Mouse (Mus musculus): ENCODE results near the gene Polr2e. TPM values are rescaled to one million over a fixed set of nuclear protein-coding genes. Genes with fewer than 3 reads are reported as not detected.
A peak's percentile ranks its signal among the peaks of the same experiment; 100 is the strongest.

Polr2e gene
- 247 and 265 TPM in 2 replicates for polyA plus RNA-seq (2015; fragmentation: Nextera tagmentation; extraction: Ambion mirVana)

DNA sequence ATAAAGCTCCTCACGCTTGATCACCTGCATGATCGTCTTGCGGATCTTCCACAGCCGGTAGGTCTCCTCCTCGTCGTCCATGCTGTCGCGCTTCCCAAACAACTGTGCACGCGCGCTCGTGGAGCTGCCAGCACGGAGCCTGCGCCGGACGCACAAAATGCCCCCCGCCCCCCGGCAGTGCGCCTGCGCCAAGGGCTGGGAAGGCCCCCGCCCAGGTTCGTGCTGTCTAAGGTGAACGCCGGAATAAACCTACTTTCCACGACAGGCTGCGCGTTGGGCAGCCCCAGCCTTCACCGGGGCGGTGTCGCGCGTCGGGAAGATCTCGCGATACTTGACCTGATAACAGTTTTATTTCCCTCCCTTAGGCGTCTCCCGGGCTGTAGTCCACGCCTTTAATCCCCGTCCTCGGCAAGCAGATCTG, at the start of gene Polr2e:
TSS of gene Polr2e (minus strand) at position 237 of the 421 bp plus-strand sequence.
- H3K27me3 ChIP-seq = no peaks in the 10 kb centered on the region
- WGBS = under 1% methylated on average over 40 of the region's 40 CpGs
- H3K4me1 ChIP-seq = peaks cover 15% of the 10 kb centered on the region
- peak within 1 kb of the TSS; percentile 88 for H3K4me3 ChIP-seq
- ATAC-seq (ENCODE audit: insufficient number of reproducible peaks, insufficient read depth, low FRiP score, low TSS enrichment, low read depth) = peak; percentile 96
- H3K9ac ChIP-seq = peak within 1 kb of the TSS; percentile 91
- peaks cover 39% of the 10 kb centered on the region for H3K36me3 ChIP-seq
- no peaks in the 10 kb centered on the region for H3K9me3 ChIP-seq
- peak within 1 kb of the TSS; percentile 82 for H3K4me2 ChIP-seq
- H3K27ac ChIP-seq = peak within 1 kb of the TSS; percentile 39

- Histone ChIP-seq H3K27ac (no peak overlapping the region), H3K9ac (0 out of 2 replicates have a peak overlapping the region, but pooled peaks have one; percentile 27), H3K4me1 (0 out of 2 replicates have a peak, but pooled peaks cover 2% of the 10 kb centered on the region), H3K4me2 (no peak overlapping the region), H3K36me3 (peaks cover 16% of the 10 kb centered on the region), H3K9me3 (no peaks in the 10 kb centered on the region), H3K27me3 (no peaks in the 10 kb centered on the region), H3K4me3 (no peak overlapping the region)
- no peak for ATAC-seq (ENCODE audit: insufficient number of reproducible peaks, insufficient read depth, low FRiP score, low TSS enrichment, low read depth)
- 55% methylated on average over 4 of the region's 4 CpGs for WGBS
Measured at GRCm38 (mm10) chr10:80089146-80089545, 49.6 kb upstream of the Polr2e start.

GRCm38 (mm10) chr10:80087483-80087882, 47.9 kb upstream of the Polr2e start:
- WGBS = 91% methylated on average over 8 of the region's 8 CpGs
- peaks cover 32% of the 10 kb centered on the region for H3K36me3 ChIP-seq
- ATAC-seq (ENCODE audit: insufficient number of reproducible peaks, insufficient read depth, low FRiP score, low TSS enrichment, low read depth) = no peak
- H3K9me3 ChIP-seq = no peaks in the 10 kb centered on the region
- no peak overlapping the region for H3K4me3 ChIP-seq
- no peak overlapping the region for H3K4me2 ChIP-seq
- H3K27ac ChIP-seq = no peak overlapping the region
- no peak overlapping the region for H3K9ac ChIP-seq
- 0 out of 2 replicates have a peak, but pooled peaks cover 2% of the 10 kb centered on the region for H3K4me1 ChIP-seq
- no peaks in the 10 kb centered on the region for H3K27me3 ChIP-seq

- no peaks in the 10 kb centered on the region for H3K9me3 ChIP-seq
- no peak for ATAC-seq (ENCODE audit: insufficient number of reproducible peaks, insufficient read depth, low FRiP score, low TSS enrichment, low read depth)
- WGBS = 62% methylated on average over 3 of the region's 3 CpGs
- no peak overlapping the region for H3K27ac ChIP-seq
- H3K36me3 ChIP-seq = peaks cover 39% of the 10 kb centered on the region
- H3K27me3 ChIP-seq = no peaks in the 10 kb centered on the region
- H3K4me2 ChIP-seq = no peak overlapping the region
- 0 out of 2 replicates have a peak, but pooled peaks cover 2% of the 10 kb centered on the region for H3K4me1 ChIP-seq
- H3K4me3 ChIP-seq = no peak overlapping the region
- H3K9ac ChIP-seq = 0 out of 2 replicates have a peak overlapping the region, but pooled peaks have one; percentile 36
Measured at GRCm38 (mm10) chr10:80086847-80087246, 47.3 kb upstream of the Polr2e start.

- 0 out of 2 replicates have a peak, but pooled peaks cover 2% of the 10 kb centered on the region for H3K4me1 ChIP-seq
Measured at GRCm38 (mm10) chr10:80084817-80085487, 45.4 kb upstream of the Polr2e start.

DNA sequence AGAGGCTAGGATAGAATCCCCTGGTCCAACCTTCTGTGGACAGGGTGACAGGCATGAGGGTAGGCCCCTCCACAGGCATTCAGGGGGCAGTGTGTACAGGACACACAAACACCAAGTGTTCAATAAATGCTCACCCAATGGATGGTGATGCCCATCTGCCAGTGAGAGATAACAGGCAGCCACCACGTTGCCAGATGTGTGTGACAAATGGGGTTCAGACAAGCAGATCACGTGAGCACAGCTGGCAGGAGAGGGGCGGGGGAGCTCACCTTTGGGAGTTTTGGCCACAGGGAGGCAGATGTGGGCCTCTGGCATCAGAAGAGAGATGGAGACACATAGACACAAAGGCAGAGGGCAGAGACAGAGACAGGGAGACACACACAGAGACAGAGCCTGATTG, 41.5 kb upstream of the Polr2e start:
- no peak for ATAC-seq (ENCODE audit: insufficient number of reproducible peaks, insufficient read depth, low FRiP score, low TSS enrichment, low read depth)
- H3K9ac ChIP-seq = peak overlapping the region; percentile 7; the same call in 1 of the 2 replicates
- 73% methylated on average over 3 of the region's 3 CpGs for WGBS
- H3K4me1 ChIP-seq = peaks cover under 1% of the 10 kb centered on the region
- H3K27me3 ChIP-seq = no peaks in the 10 kb centered on the region
- no peak overlapping the region for H3K27ac ChIP-seq
- peaks cover 82% of the 10 kb centered on the region for H3K36me3 ChIP-seq
- no peak overlapping the region for H3K4me2 ChIP-seq
- no peak overlapping the region for H3K4me3 ChIP-seq
- no peaks in the 10 kb centered on the region for H3K9me3 ChIP-seq

More at GRCm38 (mm10) chr10:80084817-80085487, 45.4 kb upstream of the Polr2e start:
- H3K36me3 ChIP-seq = peaks cover 56% of the 10 kb centered on the region
- no peak overlapping the region for H3K27ac ChIP-seq
- no peak for ATAC-seq (ENCODE audit: insufficient number of reproducible peaks, insufficient read depth, low FRiP score, low TSS enrichment, low read depth)
- WGBS = 66% methylated on average over 9 of the region's 9 CpGs
- no peaks in the 10 kb centered on the region for H3K9me3 ChIP-seq
- H3K4me2 ChIP-seq = no peak overlapping the region
- no peaks in the 10 kb centered on the region for H3K27me3 ChIP-seq
- H3K4me3 ChIP-seq = no peak overlapping the region
- H3K9ac ChIP-seq = peak overlapping the region; percentile 37; the same call in 1 of the 2 replicates

DNA sequence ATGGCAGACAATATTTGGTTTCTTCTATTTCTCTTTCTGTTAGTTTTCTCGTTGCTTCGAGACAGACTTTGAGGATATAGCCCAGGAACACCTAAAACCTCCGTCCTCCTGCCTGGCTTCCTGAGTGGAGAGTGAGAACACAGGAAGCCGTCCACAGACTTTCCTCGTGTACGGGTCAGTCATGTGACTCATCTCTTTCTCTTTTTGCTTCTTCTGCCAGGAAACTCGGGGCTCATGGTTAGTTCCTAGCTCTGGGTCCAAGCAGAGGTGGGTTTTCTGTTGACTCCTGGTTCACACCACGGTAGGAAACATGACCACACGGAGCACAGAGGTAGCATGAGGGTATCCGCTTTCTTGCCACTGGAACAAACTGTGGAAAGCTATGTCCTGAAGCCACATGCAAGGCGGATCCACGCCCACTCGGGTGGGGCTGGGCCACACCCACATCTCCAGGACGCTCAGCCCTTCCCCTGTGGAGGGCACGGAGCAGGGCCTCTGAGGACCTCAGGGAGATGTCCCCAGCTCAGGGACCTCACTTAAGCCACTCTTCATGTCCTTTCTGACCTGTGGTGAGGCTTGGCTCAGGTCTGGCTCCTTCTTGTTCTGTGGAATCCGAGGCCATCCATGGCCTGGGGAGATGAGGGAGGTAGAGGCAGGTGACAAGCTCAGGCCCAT, 40.9 kb upstream of the Polr2e start:
- Histone ChIP-seq H3K27ac (no peak overlapping the region), H3K9ac (peak overlapping the region; percentile 7; the same call in 1 of the 2 replicates), H3K4me2 (no peak overlapping the region), H3K4me1 (peaks cover 6% of the 10 kb centered on the region), H3K36me3 (peaks cover 82% of the 10 kb centered on the region), H3K27me3 (no peaks in the 10 kb centered on the region), H3K4me3 (no peak overlapping the region), H3K9me3 (no peaks in the 10 kb centered on the region)
- ATAC-seq (ENCODE audit: insufficient number of reproducible peaks, insufficient read depth, low FRiP score, low TSS enrichment, low read depth) = no peak
- 77% methylated on average over 16 of the region's 16 CpGs for WGBS

- H3K27ac ChIP-seq = no peak overlapping the region
- ATAC-seq (ENCODE audit: insufficient number of reproducible peaks, insufficient read depth, low FRiP score, low TSS enrichment, low read depth) = no peak
- no peak overlapping the region for H3K9ac ChIP-seq
- H3K4me2 ChIP-seq = no peak overlapping the region
- H3K27me3 ChIP-seq = no peaks in the 10 kb centered on the region
- 100% methylated on average over 1 of the region's 1 CpGs for WGBS
- H3K9me3 ChIP-seq = no peaks in the 10 kb centered on the region
- no peak overlapping the region for H3K4me3 ChIP-seq
- peaks cover 14% of the 10 kb centered on the region for H3K4me1 ChIP-seq
- peaks cover 61% of the 10 kb centered on the region for H3K36me3 ChIP-seq
Measured at GRCm38 (mm10) chr10:80078366-80078765, 38.8 kb upstream of the Polr2e start.

DNA sequence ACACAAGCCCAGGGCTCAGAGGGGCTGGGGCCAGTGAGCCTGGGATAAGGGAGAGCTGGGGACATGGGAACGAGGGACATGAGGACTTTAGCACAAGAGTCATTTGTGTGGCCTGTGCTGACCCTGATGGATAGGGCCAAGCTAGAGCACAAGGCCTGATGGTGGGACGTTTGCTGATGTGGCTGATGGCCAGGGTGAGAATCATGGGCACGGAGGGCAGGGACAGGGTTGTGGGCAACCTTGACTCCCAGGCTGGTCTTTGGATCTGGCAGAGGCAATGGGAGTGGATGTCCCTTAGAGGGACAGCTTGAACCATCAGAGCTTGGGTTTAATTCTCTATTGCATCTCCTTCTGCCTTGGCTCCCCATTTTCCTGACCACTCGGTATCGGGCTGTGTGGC, 37.7 kb upstream of the Polr2e start:
- no peaks in the 10 kb centered on the region for H3K27me3 ChIP-seq
- no peak overlapping the region for H3K27ac ChIP-seq
- no peak for ATAC-seq (ENCODE audit: insufficient number of reproducible peaks, insufficient read depth, low FRiP score, low TSS enrichment, low read depth)
- peaks cover 51% of the 10 kb centered on the region for H3K36me3 ChIP-seq
- no peak overlapping the region for H3K4me2 ChIP-seq
- 85% methylated on average over 5 of the region's 5 CpGs for WGBS
- H3K9me3 ChIP-seq = no peaks in the 10 kb centered on the region
- H3K4me1 ChIP-seq = peaks cover 24% of the 10 kb centered on the region
- 0 out of 2 replicates have a peak overlapping the region, but pooled peaks have one; percentile 16 for H3K9ac ChIP-seq
- H3K4me3 ChIP-seq = no peak overlapping the region

DNA sequence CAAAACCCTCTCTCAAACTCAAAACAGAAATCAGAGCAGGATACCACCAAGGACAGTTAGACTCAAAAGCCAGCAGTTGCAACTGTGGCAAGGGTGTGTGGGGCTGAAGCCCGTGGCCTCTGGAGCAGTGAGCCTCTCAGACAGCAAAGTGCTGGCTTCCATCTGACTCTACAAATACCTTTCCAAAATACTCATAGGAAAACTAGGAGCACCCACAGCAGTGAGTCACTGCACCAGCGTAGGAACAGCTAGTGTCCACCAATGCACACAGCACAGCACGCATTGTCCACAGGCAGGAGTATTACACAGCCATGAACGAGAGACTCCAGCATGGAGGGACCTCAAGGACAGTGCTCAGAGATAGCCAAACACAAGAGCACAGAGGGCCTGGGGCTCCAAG, 36.8 kb upstream of the Polr2e start:
- no peak overlapping the region for H3K9ac ChIP-seq
- WGBS = 93% methylated on average over 4 of the region's 4 CpGs
- H3K4me2 ChIP-seq = no peak overlapping the region
- H3K36me3 ChIP-seq = peaks cover 48% of the 10 kb centered on the region
- no peaks in the 10 kb centered on the region for H3K27me3 ChIP-seq
- no peak overlapping the region for H3K4me3 ChIP-seq
- no peak for ATAC-seq (ENCODE audit: insufficient number of reproducible peaks, insufficient read depth, low FRiP score, low TSS enrichment, low read depth)
- H3K9me3 ChIP-seq = no peaks in the 10 kb centered on the region
- peaks cover 33% of the 10 kb centered on the region for H3K4me1 ChIP-seq
- H3K27ac ChIP-seq = no peak overlapping the region

- H3K27ac ChIP-seq = peak overlapping the region; percentile 12; the same call in 1 of the 2 replicates
- H3K4me3 ChIP-seq = no peak overlapping the region
- ATAC-seq (ENCODE audit: insufficient number of reproducible peaks, insufficient read depth, low FRiP score, low TSS enrichment, low read depth) = no peak
- H3K9me3 ChIP-seq = no peaks in the 10 kb centered on the region
- H3K9ac ChIP-seq = peak overlapping the region; percentile 32; the same call in 1 of the 2 replicates
- H3K36me3 ChIP-seq = peaks cover 43% of the 10 kb centered on the region
- WGBS = 61% methylated on average over 1 of the region's 1 CpGs
- no peak overlapping the region for H3K4me2 ChIP-seq
- H3K4me1 ChIP-seq = peaks cover 38% of the 10 kb centered on the region
- no peaks in the 10 kb centered on the region for H3K27me3 ChIP-seq
Measured at GRCm38 (mm10) chr10:80075924-80076323, 36.3 kb upstream of the Polr2e start.

Data from embryonic facial prominence, embryonic 13.5 days (tissue).